Mouse (Mus musculus) forebrain, embryonic 14.5 days (tissue): Measurements from ENCODE around the gene Bhlhe41. TPM values are rescaled to one million over a fixed set of nuclear protein-coding genes. Genes with fewer than 3 reads are reported as not detected.

ENCODE experiments used
- ATAC-seq: fragments of 200-750 bp; cut with Nextera tagmentation; 2 replicates; pipeline ENCODE4 v1.8.0; 2017; ENCODE audit warnings: mild to moderate bottlenecking, moderate library complexity
- DNase-seq: peaks from one replicate; pipeline ENCODE4 v3.0.0-alpha.2; 2015; ENCODE audit warnings: low spot score
- H3K27ac ChIP-seq: fragments of 300-500 bp; sonication (generic); 2 replicates; pipeline ENCODE4 v1.5.1; 2014; ENCODE audit warnings: low read depth, mild to moderate bottlenecking, control low read depth, low read length, moderate library complexity
- H3K27me3 ChIP-seq: fragments of 300-500 bp; sonication (generic); replicated peaks from 2 replicates; pipeline ENCODE4 v1.6.1; 2014; ENCODE audit warnings: low read length, control low read depth, mixed read lengths; ENCODE audit not compliant: control insufficient read depth, insufficient read depth
- H3K36me3 ChIP-seq: fragments of 300-500 bp; sonication (generic); 2 replicates; pipeline ENCODE4 v1.6.1; 2014; ENCODE audit warnings: low read length, control low read depth; ENCODE audit not compliant: control insufficient read depth, insufficient read depth
- H3K4me1 ChIP-seq: fragments of 300-500 bp; sonication (generic); 2 replicates; pipeline ENCODE4 v1.6.1; 2014; ENCODE audit warnings: antibody characterized with exemption, low read length, control low read depth; ENCODE audit not compliant: control insufficient read depth, insufficient read depth
- H3K4me2 ChIP-seq: fragments of 300-500 bp; sonication (generic); 2 replicates; pipeline ENCODE4 v1.6.1; 2014; ENCODE audit warnings: mild to moderate bottlenecking, control low read depth, low read length
- H3K4me3 ChIP-seq: fragments of 300-500 bp; sonication (generic); 2 replicates; pipeline ENCODE4 v1.5.1; 2014; ENCODE audit warnings: low read depth, low read length, control low read depth
- H3K9ac ChIP-seq: fragments of 300-500 bp; sonication (generic); 2 replicates; pipeline ENCODE4 v1.6.1; 2014; ENCODE audit warnings: mild to moderate bottlenecking, low read length, control low read depth, moderate library complexity
- H3K9me3 ChIP-seq: fragments of 300-500 bp; sonication (generic); replicated peaks from 2 replicates; pipeline ENCODE4 v1.6.1; 2016; ENCODE audit warnings: low read length, control low read depth, mixed read lengths; ENCODE audit not compliant: control insufficient read depth
- WGBS: fragments of 180-500 bp; shearing (Covaris S2); extraction: QIAGEN DNeasy Blood & Tissue Kit; methylation state at CpG from one replicate; pipeline ENCODE4 v1.1.7; 2014; 5-methylcytosine and 5-hydroxymethylcytosine counted together
- polyA plus RNA-seq: library from polyadenylated mRNA; unstranded; fragments of >200 nt; fragmentation: Nextera tagmentation; extraction: Ambion mirVana; gene quantifications from 2 replicates; pipeline ENCODE4 v1.2.1, GENCODE M21; 2014

Bhlhe41 gene
- polyA plus RNA-seq, 1 experiment from 2014 or later, result 1.7 TPM

GRCm38 (mm10) chr6:145832927-145833326 lies 32.4 kb downstream of the Bhlhe41 start:
- Histone ChIP-seq H3K27ac (no peak overlapping the region), H3K9ac (no peak overlapping the region)

GRCm38 (mm10) chr6:145830617-145831016 lies 34.7 kb downstream of the Bhlhe41 start:
- Histone ChIP-seq H3K36me3 (no peaks in the 10 kb centered on the region), H3K9me3 (no peaks in the 10 kb centered on the region), H3K4me1 (no peaks in the 10 kb centered on the region), H3K4me3 (no peak overlapping the region), H3K4me2 (no peak overlapping the region; the same call in 1 of the 2 replicates), H3K27me3 (no peaks in the 10 kb centered on the region), H3K9ac (no peak overlapping the region), H3K27ac (no peak overlapping the region)
- 57% methylated on average over 9 of the region's 9 CpGs for WGBS
- DNase-seq (peak; percentile 80), ATAC-seq (peak; percentile 62)

More at GRCm38 (mm10) chr6:145832927-145833326, 32.4 kb downstream of the Bhlhe41 start:
- no peaks in the 10 kb centered on the region for H3K27me3 ChIP-seq
- ATAC-seq, result no peak
- 66% methylated on average over 8 of the region's 8 CpGs for WGBS
- no peak overlapping the region for H3K4me2 ChIP-seq
- no peaks in the 10 kb centered on the region for H3K9me3 ChIP-seq
- no peak overlapping the region for H3K4me3 ChIP-seq
- H3K4me1 ChIP-seq, result no peaks in the 10 kb centered on the region
- peak; percentile 22 for DNase-seq
- H3K36me3 ChIP-seq, result no peaks in the 10 kb centered on the region

GRCm38 (mm10) chr6:145830117-145830516 lies 35.2 kb downstream of the Bhlhe41 start:
- no peak overlapping the region for H3K27ac ChIP-seq
- no peak overlapping the region; the same call in 1 of the 2 replicates for H3K4me2 ChIP-seq
- WGBS, result 15% methylated on average over 8 of the region's 8 CpGs
- H3K36me3 ChIP-seq, result no peaks in the 10 kb centered on the region
- DNase-seq (peak; percentile 88), ATAC-seq (peak; percentile 78)
- no peak overlapping the region for H3K9ac ChIP-seq
- no peaks in the 10 kb centered on the region for H3K9me3 ChIP-seq
- no peak overlapping the region for H3K4me3 ChIP-seq
- no peaks in the 10 kb centered on the region for H3K4me1 ChIP-seq
- no peaks in the 10 kb centered on the region for H3K27me3 ChIP-seq

- DNase-seq (no peak), ATAC-seq (no peak)
- 91% methylated on average over 16 of the region's 16 CpGs for WGBS
Measured at GRCm38 (mm10) chr6:145829062-145829835, 36.1 kb downstream of the Bhlhe41 start.

GRCm38 (mm10) chr6:145826305-145826704 lies 39.1 kb downstream of the Bhlhe41 start:
- DNase-seq (no peak), ATAC-seq (no peak)
- H3K4me2 ChIP-seq, result no peak overlapping the region
- no peak overlapping the region for H3K27ac ChIP-seq
- no peak overlapping the region for H3K4me3 ChIP-seq
- no peaks in the 10 kb centered on the region for H3K27me3 ChIP-seq
- 91% methylated on average over 4 of the region's 4 CpGs for WGBS
- no peaks in the 10 kb centered on the region for H3K36me3 ChIP-seq
- no peak overlapping the region for H3K9ac ChIP-seq
- no peaks in the 10 kb centered on the region for H3K4me1 ChIP-seq
- H3K9me3 ChIP-seq, result no peaks in the 10 kb centered on the region

More at GRCm38 (mm10) chr6:145829062-145829835, 36.1 kb downstream of the Bhlhe41 start:
- Histone ChIP-seq H3K36me3 (no peaks in the 10 kb centered on the region), H3K4me2 (no peak overlapping the region), H3K4me1 (no peaks in the 10 kb centered on the region), H3K9ac (no peak overlapping the region), H3K4me3 (no peak overlapping the region), H3K27ac (no peak overlapping the region), H3K9me3 (no peaks in the 10 kb centered on the region), H3K27me3 (no peaks in the 10 kb centered on the region)

- no peaks in the 10 kb centered on the region for H3K4me1 ChIP-seq
- no peak for ATAC-seq
- no peak overlapping the region for H3K9ac ChIP-seq
- no peaks in the 10 kb centered on the region for H3K9me3 ChIP-seq
- no peak overlapping the region for H3K4me3 ChIP-seq
- H3K36me3 ChIP-seq, result no peaks in the 10 kb centered on the region
- DNase-seq, result peak; percentile 68
- no peak overlapping the region for H3K27ac ChIP-seq
- H3K27me3 ChIP-seq, result no peaks in the 10 kb centered on the region
- WGBS, result 69% methylated on average over 5 of the region's 5 CpGs
- H3K4me2 ChIP-seq, result no peak overlapping the region
Measured at GRCm38 (mm10) chr6:145823588-145824234, 41.6 kb downstream of the Bhlhe41 start.

- H3K27ac ChIP-seq, result no peak overlapping the region
- H3K9me3 ChIP-seq, result no peaks in the 10 kb centered on the region
- no peak overlapping the region for H3K4me2 ChIP-seq
- no peaks in the 10 kb centered on the region for H3K27me3 ChIP-seq
- H3K4me3 ChIP-seq, result no peak overlapping the region
- no peaks in the 10 kb centered on the region for H3K36me3 ChIP-seq
- no peak for DNase-seq
- no peaks in the 10 kb centered on the region for H3K4me1 ChIP-seq
- 0 out of 2 replicates have a peak, but pooled peaks have one; percentile 34 for ATAC-seq
- H3K9ac ChIP-seq, result no peak overlapping the region
- WGBS, result 35% methylated on average over 6 of the region's 6 CpGs
Measured at GRCm38 (mm10) chr6:145823103-145823502, 42.3 kb downstream of the Bhlhe41 start.

- H3K27ac ChIP-seq, result no peak overlapping the region
- H3K4me3 ChIP-seq, result no peak overlapping the region
- 84% methylated on average over 5 of the region's 5 CpGs for WGBS
- H3K9ac ChIP-seq, result no peak overlapping the region
- DNase-seq (no peak), ATAC-seq (no peak)
- H3K4me2 ChIP-seq, result no peak overlapping the region
- H3K27me3 ChIP-seq, result no peaks in the 10 kb centered on the region
- H3K9me3 ChIP-seq, result no peaks in the 10 kb centered on the region
- no peaks in the 10 kb centered on the region for H3K36me3 ChIP-seq
- no peaks in the 10 kb centered on the region for H3K4me1 ChIP-seq
Measured at GRCm38 (mm10) chr6:145822218-145822617, 43.1 kb downstream of the Bhlhe41 start.

GRCm38 (mm10) chr6:145819151-145819550 lies 46.2 kb downstream of the Bhlhe41 start:
- no peak overlapping the region for H3K9ac ChIP-seq
- H3K9me3 ChIP-seq, result no peaks in the 10 kb centered on the region
- no peaks in the 10 kb centered on the region for H3K4me1 ChIP-seq
- no peak overlapping the region for H3K4me3 ChIP-seq
- no peak overlapping the region for H3K27ac ChIP-seq
- 87% methylated on average over 9 of the region's 9 CpGs for WGBS
- H3K36me3 ChIP-seq, result no peaks in the 10 kb centered on the region
- H3K27me3 ChIP-seq, result no peaks in the 10 kb centered on the region
- ATAC-seq (no peak), DNase-seq (no peak)
- no peak overlapping the region for H3K4me2 ChIP-seq
